Mouse (Mus musculus): ENCODE data around the gene Ppargc1a.

Ppargc1a gene

DNA sequence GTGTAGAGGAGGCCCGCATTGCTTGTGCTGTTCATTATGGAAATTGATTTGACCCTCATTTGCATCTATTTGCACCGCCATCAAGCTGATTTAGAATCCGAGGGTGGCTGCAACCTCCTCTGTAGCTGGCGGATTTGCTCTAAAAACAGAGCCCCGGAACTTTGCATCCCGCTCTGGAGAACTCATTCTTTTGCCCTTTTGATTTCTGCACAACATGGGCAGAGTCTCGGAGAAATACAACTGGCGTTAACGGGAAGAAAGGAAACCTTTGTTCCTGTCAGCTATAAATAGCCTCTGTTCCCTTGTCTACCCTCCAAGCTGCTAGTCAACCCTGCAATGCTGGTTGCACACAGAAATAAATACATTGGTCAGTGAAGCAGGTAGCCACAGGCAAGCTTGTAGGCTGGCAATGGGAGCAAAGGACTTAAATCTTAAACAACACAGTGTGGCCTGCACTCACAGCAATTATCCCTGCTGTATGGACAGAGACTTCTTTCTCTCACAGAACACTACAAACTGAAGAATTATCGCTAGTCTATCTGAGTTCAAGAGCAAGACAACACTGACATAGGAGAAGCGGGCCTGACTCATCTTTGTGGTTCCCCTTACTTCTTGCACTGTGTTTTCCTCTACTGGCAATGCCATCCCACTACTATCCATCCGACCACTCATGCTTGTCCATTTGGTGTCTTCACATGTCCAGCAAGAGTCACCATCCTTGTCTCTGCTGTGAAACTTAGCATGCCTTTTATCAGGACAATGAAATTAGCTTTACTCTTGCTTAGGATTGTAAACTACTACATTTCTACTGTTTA, 155.0 kb downstream of the Ppargc1a start:
- DNase-seq (ENCODE audit: low read depth, low spot score) = peak; percentile 23

DNA sequence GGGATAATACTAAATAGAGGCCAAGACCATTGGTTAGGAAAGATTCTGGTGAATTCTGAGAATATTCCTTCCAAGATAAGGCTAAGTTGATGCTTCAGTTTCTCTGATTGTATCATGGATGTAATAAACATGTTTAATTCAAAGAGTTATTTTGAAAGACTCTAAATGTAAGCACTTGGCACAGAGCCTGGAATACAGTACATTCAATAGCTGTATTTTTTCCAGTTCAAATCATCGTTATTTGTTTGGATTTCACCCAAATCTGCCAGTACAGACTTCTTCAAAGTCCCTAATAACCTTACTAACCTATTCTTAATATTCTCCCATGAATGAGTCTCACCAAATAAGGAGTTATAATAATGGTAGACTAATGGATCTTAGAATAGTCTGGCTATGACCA, 157.5 kb downstream of the Ppargc1a start:
- no peak for DNase-seq (ENCODE audit: low read depth, low spot score)

DNA sequence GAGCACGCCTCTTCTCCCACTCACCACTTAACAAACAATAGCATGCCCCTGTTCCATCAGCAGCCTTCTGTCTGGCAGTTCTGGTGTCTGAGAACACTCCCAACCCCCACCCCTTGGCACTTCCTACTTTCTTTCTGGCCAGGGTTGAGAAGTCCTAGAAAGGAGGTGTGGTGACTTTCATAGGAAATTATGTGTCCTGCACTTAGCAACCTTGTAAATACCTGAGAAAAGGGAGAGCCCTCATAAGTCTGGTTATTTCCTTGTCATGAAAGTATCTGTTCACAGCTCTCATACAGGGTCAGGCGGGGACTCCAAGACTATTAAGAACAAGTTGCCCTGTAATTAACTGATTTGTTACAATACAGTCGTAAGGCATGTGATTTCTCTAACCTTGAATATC, 161.1 kb downstream of the Ppargc1a start:
- DNase-seq (ENCODE audit: low read depth, low spot score) = no peak
